Mouse (Mus musculus) erythroblast, embryonic 14.5 days (primary cell): ENCODE results near the gene Ube2g1. TPM values are rescaled to one million over a fixed set of nuclear protein-coding genes. Genes with fewer than 3 reads are reported as not detected.

Source experiments
- H3K27me3 ChIP-seq: 2 replicates; pipeline ENCODE4 v1.6.1; 2012; ENCODE audit warnings: inconsistent platforms; ENCODE audit not compliant: control insufficient read depth
- H3K36me3 ChIP-seq: 2 replicates; pipeline ENCODE4 v1.6.1; 2012; ENCODE audit warnings: mild to moderate bottlenecking, inconsistent platforms; ENCODE audit not compliant: control insufficient read depth
- H3K4me1 ChIP-seq: 2 replicates; pipeline ENCODE4 v1.6.1; 2012; ENCODE audit warnings: inconsistent platforms; ENCODE audit not compliant: control insufficient read depth
- H3K4me3 ChIP-seq: replicated peaks from 2 replicates; pipeline ENCODE3; 2012; ENCODE audit warnings: moderate library complexity, mild to moderate bottlenecking, inconsistent platforms
- H3K9me3 ChIP-seq: 2 replicates; pipeline ENCODE4 v1.6.1; 2012; ENCODE audit warnings: low read length, inconsistent platforms, mixed read lengths; ENCODE audit not compliant: control insufficient read depth
- GATA1 ChIP-seq: IDR thresholded peaks from 2 replicates; pipeline ENCODE4 v1.6.1; 2012; ENCODE audit warnings: low read length, inconsistent platforms, mixed read lengths
- TAL1 ChIP-seq: IDR thresholded peaks from 3 replicates; pipeline ENCODE4 v1.6.1; 2012; ENCODE audit warnings: low read length, inconsistent platforms, mixed read lengths
- polyA plus RNA-seq: library from polyadenylated mRNA; stranded (reverse); fragments of >175 nt; gene quantifications from 2 replicates; pipeline ENCODE4 v1.2.3, GENCODE M21; 2012

The Ube2g1 gene
- polyA plus RNA-seq, 1 experiment = 1.4 TPM

DNA sequence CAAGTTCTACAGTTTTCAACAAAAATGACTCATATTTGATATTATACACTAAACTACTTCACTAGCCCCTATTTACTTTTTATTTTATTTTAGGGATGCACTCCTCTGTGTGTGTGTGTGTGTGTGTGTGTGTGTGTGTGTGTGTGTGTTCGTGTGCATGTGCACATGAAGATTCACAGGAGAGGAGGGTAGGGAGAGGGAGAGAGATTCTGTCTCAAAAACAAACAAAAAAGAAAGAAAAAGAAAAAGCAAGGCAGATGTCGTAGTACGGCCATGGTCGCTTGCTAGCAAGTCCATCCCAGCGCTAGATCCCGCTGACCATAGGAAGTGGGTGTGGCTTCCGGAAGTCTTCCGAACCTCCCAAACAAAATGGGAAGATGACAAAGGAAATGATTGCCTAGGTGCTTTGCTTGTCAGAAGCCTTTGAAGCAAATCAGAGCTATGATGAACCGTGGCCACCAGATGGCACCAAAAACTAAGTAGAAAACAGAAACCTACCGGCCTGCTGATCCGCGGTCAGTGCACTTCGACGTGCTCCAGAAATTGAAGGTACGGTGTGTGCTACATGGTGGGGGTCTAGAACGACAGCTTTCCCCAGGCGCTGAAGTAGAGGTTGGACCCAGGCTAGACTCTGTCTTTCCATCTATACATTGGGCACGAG is 36.6 kb upstream of the Ube2g1 start:
- TF ChIP-seq TAL1 = no peak
- Histone ChIP-seq H3K36me3 (no peaks in the 10 kb centered on the region), H3K9me3 (no peaks in the 10 kb centered on the region), H3K27me3 (peaks cover 6% of the 10 kb centered on the region), H3K4me1 (peaks cover 13% of the 10 kb centered on the region), H3K4me3 (peak overlapping the region; percentile 37)

DNA sequence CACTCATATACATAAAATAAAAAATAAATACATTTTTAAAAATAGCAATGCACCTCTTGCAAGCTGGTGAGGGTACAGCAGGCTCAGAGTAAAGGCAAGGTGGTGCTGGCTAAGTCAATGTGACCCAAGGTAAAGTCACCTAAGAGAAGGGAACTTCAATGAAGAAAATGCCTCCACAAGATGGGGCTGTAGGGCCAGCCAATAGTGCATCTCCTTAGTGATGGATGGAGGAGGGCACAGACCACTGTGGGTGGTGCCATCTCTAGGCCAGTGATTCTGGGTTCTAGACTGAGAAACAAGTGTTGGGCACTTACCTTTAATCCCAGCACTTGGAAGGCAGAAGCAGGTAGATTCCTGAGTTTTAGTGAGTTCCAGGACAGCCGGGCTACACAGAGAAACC is 33.3 kb upstream of the Ube2g1 start:
- peaks cover 29% of the 10 kb centered on the region for H3K27me3 ChIP-seq
- H3K36me3 ChIP-seq = no peaks in the 10 kb centered on the region
- no peak overlapping the region for H3K4me3 ChIP-seq
- no peaks in the 10 kb centered on the region for H3K9me3 ChIP-seq
- H3K4me1 ChIP-seq = peaks cover 30% of the 10 kb centered on the region
- TF ChIP-seq TAL1 (no peak), GATA1 (no peak)

DNA sequence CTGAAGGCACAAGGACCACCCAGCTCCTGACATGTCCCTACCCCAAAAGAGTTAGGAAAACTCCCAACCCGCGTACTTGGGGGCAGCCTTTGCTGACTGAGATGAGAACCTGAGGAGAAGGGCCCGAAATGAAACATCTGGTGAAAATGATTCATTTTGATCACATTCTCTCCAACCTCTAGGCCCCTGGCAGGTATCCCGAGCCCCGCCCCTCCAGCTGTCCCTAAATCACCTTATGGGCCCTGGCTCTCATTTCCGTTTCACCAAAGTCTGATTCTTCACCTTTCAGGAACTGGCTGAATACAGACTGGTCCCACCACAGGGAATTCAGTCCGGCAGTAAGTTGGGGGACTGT is 31.0 kb upstream of the Ube2g1 start:
- H3K27me3 ChIP-seq = peaks cover 26% of the 10 kb centered on the region
- no peak for TF ChIP-seq GATA1
- no peak for TF ChIP-seq TAL1
- peak overlapping the region; percentile 36 for H3K4me3 ChIP-seq
- no peaks in the 10 kb centered on the region for H3K9me3 ChIP-seq
- H3K4me1 ChIP-seq = peaks cover 17% of the 10 kb centered on the region
- H3K36me3 ChIP-seq = no peaks in the 10 kb centered on the region

DNA sequence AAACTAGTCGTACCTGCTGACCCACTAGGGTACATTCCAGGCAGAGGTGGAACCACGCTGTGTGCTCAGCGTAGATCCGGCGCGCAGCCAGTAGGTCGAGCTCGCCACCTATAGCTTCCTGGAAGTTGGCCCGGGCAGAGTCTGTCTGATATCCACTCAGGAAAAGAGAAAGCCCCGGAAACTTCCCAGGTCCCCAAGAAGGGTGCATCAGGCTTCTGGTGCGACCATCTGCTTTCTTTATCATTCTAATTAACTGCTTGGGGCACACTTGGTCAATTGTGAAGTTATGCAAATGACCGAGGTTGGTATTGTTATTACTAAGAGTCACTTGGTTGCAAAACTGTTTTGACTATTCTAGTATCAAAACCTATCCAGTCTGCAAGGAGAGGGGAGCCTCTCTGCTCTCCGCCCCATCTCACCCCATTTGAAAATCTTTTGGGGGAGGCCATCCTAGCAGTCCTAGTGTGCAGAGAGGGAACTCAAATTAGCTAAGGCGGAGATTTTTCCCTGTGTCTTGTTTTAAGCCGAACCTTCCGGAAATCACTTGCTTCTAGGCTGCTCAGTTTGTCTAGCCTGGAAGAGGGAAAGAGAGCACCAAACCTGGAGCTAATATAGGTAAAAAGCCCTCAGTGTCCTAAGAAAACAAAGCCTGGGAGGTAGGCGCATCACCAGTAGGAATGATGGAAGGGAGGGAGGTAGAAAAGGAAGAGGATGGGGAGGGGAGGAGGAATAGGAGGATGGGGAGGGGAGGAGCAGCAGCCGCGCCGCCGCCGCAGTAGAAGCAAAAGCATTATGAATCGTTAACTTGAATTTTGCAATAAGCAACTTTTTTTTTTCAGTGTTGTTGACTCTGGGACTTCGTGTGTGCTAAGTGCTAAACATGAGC is 30.4 kb upstream of the Ube2g1 start:
- H3K27me3 ChIP-seq = peaks cover 23% of the 10 kb centered on the region
- H3K4me1 ChIP-seq = peaks cover 17% of the 10 kb centered on the region
- peak overlapping the region; percentile 36 for H3K4me3 ChIP-seq
- H3K36me3 ChIP-seq = no peaks in the 10 kb centered on the region
- TF ChIP-seq GATA1 (no peak), TAL1 (no peak)
- no peaks in the 10 kb centered on the region for H3K9me3 ChIP-seq

DNA sequence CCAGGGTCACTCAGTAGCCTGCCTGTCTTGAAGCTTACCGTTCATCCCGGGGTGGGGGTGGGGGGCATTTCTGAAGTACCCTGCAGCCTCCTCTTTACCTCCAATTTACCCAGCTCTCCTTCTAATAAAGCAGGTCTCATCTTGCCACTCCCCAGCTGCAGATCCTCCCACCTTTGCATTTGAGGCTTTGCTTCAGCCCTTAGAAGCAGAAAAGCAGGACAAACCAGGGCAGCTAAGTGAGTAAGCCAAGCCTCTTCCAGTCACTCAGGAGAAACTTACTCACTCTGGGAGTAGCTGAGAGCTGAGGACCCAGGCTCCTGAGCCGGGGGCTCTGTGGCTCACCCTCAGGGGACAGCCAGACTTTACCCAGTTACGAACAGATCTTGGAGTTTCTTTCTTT is 28.6 kb upstream of the Ube2g1 start:
- H3K36me3 ChIP-seq = no peaks in the 10 kb centered on the region
- no peak overlapping the region for H3K4me3 ChIP-seq
- H3K9me3 ChIP-seq = no peaks in the 10 kb centered on the region
- TF ChIP-seq TAL1 (no peak), GATA1 (no peak)
- peaks cover 17% of the 10 kb centered on the region for H3K4me1 ChIP-seq
- peaks cover 23% of the 10 kb centered on the region for H3K27me3 ChIP-seq

DNA sequence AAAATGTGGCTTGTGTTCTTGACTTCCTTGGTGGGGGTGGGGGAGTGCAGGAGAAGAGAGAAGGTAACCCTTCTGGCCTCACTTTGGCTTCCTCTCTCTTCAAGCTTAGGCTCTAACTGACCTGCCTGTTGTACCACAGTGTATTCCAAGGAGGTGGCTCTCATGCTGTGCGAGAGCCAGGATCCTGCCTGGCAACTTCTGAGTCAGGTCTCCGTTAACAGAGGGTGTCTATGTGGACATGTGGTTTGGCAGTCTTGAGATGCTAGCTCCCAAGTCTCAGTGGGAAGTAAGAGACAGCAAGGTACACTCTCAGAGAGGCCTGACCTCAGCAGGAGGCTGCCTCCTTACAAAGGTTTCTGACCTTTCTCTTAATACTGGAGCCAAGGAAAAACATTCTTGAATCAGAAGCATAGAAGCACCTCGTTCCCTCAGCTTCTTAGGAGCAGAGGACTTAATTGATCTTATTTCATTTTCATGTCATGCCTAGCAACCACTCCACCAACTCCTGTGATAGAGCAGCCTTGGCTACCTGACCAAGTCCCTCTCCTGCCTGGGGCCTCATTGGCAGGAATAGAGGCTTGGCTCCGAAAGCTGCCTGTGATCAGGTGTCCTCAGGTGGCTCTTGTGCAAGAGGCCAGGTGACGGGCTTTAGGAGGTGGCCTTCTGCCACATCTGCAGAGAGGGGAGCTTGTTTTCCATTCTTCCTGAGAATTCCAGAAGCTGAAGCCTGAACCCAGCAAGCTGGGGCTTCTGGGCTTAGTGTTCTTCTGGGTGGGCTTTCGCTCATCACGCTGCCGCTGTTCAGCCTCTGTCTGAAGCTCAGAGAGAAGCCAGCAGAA is 25.3 kb upstream of the Ube2g1 start:
- H3K4me1 ChIP-seq = peaks cover 13% of the 10 kb centered on the region
- H3K9me3 ChIP-seq = no peaks in the 10 kb centered on the region
- TF ChIP-seq GATA1 (no peak), TAL1 (no peak)
- no peaks in the 10 kb centered on the region for H3K36me3 ChIP-seq
- peaks cover 14% of the 10 kb centered on the region for H3K27me3 ChIP-seq
- no peak overlapping the region for H3K4me3 ChIP-seq

DNA sequence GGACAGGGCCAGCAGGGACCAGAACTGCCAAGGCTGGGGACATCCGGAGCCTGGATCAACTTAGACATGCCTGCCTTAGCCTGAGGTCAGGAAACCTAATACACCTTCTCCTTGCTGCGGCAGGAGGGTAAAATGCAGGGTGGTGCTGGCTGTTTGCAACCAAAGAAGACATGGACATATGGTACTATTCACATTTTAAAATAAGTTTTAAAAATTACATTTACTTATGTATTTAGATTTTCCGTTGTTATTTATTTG is 24.7 kb upstream of the Ube2g1 start:
- TF ChIP-seq GATA1 (no peak), TAL1 (no peak)
- H3K4me3 ChIP-seq = no peak overlapping the region
- peaks cover 13% of the 10 kb centered on the region for H3K4me1 ChIP-seq
- H3K36me3 ChIP-seq = no peaks in the 10 kb centered on the region
- H3K27me3 ChIP-seq = peaks cover 9% of the 10 kb centered on the region
- H3K9me3 ChIP-seq = no peaks in the 10 kb centered on the region

DNA sequence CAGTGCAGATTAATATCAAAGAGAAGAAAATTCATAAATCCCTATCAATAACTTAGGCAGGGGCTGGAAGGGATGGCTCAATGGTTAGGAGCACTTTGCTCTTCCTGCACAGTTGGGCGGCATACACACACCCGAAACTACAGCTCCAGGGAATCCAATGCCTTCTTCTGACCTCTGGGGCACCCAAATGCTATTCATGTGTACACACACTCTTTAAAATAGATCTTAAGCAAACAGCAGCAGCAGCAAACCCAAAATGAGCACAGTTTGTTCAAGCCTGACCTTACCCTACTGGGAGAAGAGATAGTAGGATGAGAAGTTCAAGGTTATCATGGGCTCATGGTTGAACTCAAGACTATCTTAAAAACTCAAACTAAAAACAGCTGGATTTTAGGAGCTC is 24.0 kb upstream of the Ube2g1 start:
- H3K27me3 ChIP-seq = peaks cover 2% of the 10 kb centered on the region
- TF ChIP-seq TAL1 (no peak), GATA1 (no peak)
- H3K4me3 ChIP-seq = no peak overlapping the region
- peaks cover 9% of the 10 kb centered on the region for H3K4me1 ChIP-seq
- H3K9me3 ChIP-seq = no peaks in the 10 kb centered on the region
- H3K36me3 ChIP-seq = no peaks in the 10 kb centered on the region

DNA sequence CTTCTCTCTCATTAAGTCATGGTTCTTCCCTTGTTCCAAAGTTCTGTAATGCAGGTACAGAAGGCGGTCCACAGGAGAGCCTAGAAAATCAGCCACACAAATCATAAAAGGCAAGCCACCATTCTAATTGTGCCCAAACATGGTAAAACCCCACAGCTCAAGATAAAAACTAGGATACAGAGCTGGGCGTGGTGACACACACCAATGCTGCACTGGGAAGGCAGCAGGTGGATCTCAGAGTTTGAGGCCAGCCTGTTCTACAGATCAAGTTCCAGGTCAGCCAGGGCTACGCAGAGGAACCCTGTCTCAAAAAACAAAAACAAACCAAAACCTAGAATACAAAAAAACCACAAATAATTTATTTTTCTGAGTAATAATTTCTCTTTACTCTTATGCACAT is 20.5 kb upstream of the Ube2g1 start:
- H3K4me3 ChIP-seq = no peak overlapping the region
- no peaks in the 10 kb centered on the region for H3K9me3 ChIP-seq
- no peaks in the 10 kb centered on the region for H3K27me3 ChIP-seq
- no peaks in the 10 kb centered on the region for H3K36me3 ChIP-seq
- TF ChIP-seq GATA1 (no peak), TAL1 (no peak)
- peaks cover 7% of the 10 kb centered on the region for H3K4me1 ChIP-seq
